ENCODE assay signal across 18 mouse cellular contexts in genomic region chr11:121112091-121112775, GRCm38 (mm10). TPM values are rescaled to one million over a fixed set of nuclear protein-coding genes. Genes with fewer than 3 reads are reported as not detected.
DNase-seq lines count a peak whose midpoint lies in the region; ATAC-seq lines count a peak whose summit lies in the region.
"Had no signal": no experiment of that assay in that cellular context is flagged by ENCODE, and none has a peak within 500 bp of the region (broad histone marks: within the 10 kb centered on the region; RNA-seq: fewer than 3 reads in every experiment).

No protein-coding gene starts in this region.

- no peak overlapping the region for H3K9ac ChIP-seq in kidney, embryonic 16.5 days (replicated peaks; ENCODE audit: low read length)
- H3K9ac ChIP-seq: lung, embryonic 15.5 days had no signal

- no peaks in the 10 kb centered on the region for H3K36me3 ChIP-seq in kidney, embryonic 16.5 days (ENCODE audit: insufficient read depth, low read length)
- H3K36me3 ChIP-seq: forebrain, embryonic 10.5 days; lung, embryonic 15.5 days had no signal

- intact Hi-C loops in heart, postnatal 14 days (cut with DNase I) = loop anchor here (5.0 kb wide), 1 partner anchor 50 kb away; the partner anchor contains the start of gene Sectm1b

- no peak for ATAC-seq in kidney, embryonic 16.5 days (ENCODE audit: low FRiP score, low TSS enrichment)

- WGBS in kidney, embryonic 16.5 days = 79% methylated on average over 5 of the region's 5 CpGs

- no peak overlapping the region for H3K4me3 ChIP-seq in kidney, embryonic 16.5 days (ENCODE audit: low read length)
- H3K4me3 ChIP-seq: forebrain, embryonic 10.5 days; lung, embryonic 15.5 days had no signal

- no peaks in the 10 kb centered on the region for H3K4me1 ChIP-seq in kidney, embryonic 16.5 days (ENCODE audit: insufficient read depth, low read length)
- H3K4me1 ChIP-seq: forebrain, embryonic 10.5 days had no signal

- H3K9me3 ChIP-seq in kidney, embryonic 16.5 days (ENCODE audit: low read length) = no peaks in the 10 kb centered on the region
- H3K9me3 ChIP-seq: forebrain, embryonic 10.5 days; lung, embryonic 15.5 days had no signal

- no peaks in the 10 kb centered on the region for H3K27me3 ChIP-seq in kidney, embryonic 16.5 days (ENCODE audit: insufficient read depth, low read length)
- H3K27me3 ChIP-seq: lung, embryonic 15.5 days had no signal

- DNase-seq in kidney, adult 18-20 months = peak; percentile 31
- peak; percentile 26 for DNase-seq in Muller cell, postnatal 12 days (ENCODE audit: inconsistent ontology term)
- DNase-seq in brain, adult 2 months (ENCODE audit: low read depth, low spot score) = peak; percentile 77
- DNase-seq in cerebellum, postnatal 25 days = peak; percentile 70 to 83
- no peak for DNase-seq in urinary bladder, postnatal 25 days (ENCODE audit: low spot score)
- no peak for DNase-seq in heart, postnatal 14 days
- no peak for DNase-seq in thymus, postnatal 0 days (ENCODE audit: low spot score)
- DNase-seq: gastrocnemius, postnatal 10 days; thymus, adult 18-20 months had no signal

- H3K27ac ChIP-seq in kidney, embryonic 16.5 days (ENCODE audit: low read length) = no peak overlapping the region
- H3K27ac ChIP-seq: forebrain, embryonic 10.5 days; lung, embryonic 15.5 days had no signal

- no peak overlapping the region for H3K4me2 ChIP-seq in kidney, embryonic 16.5 days (replicated peaks; ENCODE audit: low read depth, low read length)
- H3K4me2 ChIP-seq: lung, embryonic 15.5 days had no signal

RNA-seq across cellular contexts. Expression of gene Tex19.2, which starts 6.2 kb away (rescaled TPM):
- not detected in 2 replicates for polyA plus RNA-seq in kidney, embryonic 16.5 days (2015; fragmentation: Nextera tagmentation; extraction: Ambion mirVana)
- not detected for total RNA-seq in heart, postnatal 14 days (2021)
- 0.10 and 0.13 TPM in 2 replicates for polyA plus RNA-seq in thymus, postnatal 0 days (2015; fragmentation: Nextera tagmentation; extraction: Ambion mirVana)
- total RNA-seq: gastrocnemius, postnatal 10 days; layer of hippocampus, postnatal 10 days; megakaryocyte-erythroid progenitor cell, adult 5-6 weeks had no signal
- polyA plus RNA-seq: embryonic facial prominence, embryonic 11.5 days; heart, embryonic 14.5 days; lung, embryonic 15.5 days; small intestine, adult 2 months had no signal

RNA-seq across cellular contexts. Expression of gene Sectm1a, which starts 31.2 kb away (rescaled TPM):
- polyA plus RNA-seq in kidney, embryonic 16.5 days (2015; fragmentation: Nextera tagmentation; extraction: Ambion mirVana) = 0.41 TPM in 1 of 2 replicates, not detected in the other
- not detected for total RNA-seq in heart, postnatal 14 days (2021)
- polyA plus RNA-seq in thymus, postnatal 0 days (2015; fragmentation: Nextera tagmentation; extraction: Ambion mirVana) = 2.5 and 4.1 TPM in 2 replicates
- total RNA-seq: layer of hippocampus, postnatal 10 days; megakaryocyte-erythroid progenitor cell, adult 5-6 weeks had no signal
- polyA plus RNA-seq: embryonic facial prominence, embryonic 11.5 days; forebrain, embryonic 10.5 days; heart, embryonic 14.5 days had no signal

RNA-seq across cellular contexts. Expression of gene Tex19.1, which starts 33.7 kb away (rescaled TPM):
- 0.10 and 0.20 TPM in 2 replicates for polyA plus RNA-seq in kidney, embryonic 16.5 days (2015; fragmentation: Nextera tagmentation; extraction: Ambion mirVana)
- total RNA-seq in heart, postnatal 14 days (2021) = not detected
- polyA plus RNA-seq in thymus, postnatal 0 days (2015; fragmentation: Nextera tagmentation; extraction: Ambion mirVana) = not detected in 2 replicates
- total RNA-seq: layer of hippocampus, postnatal 10 days; megakaryocyte-erythroid progenitor cell, adult 5-6 weeks had no signal
- polyA plus RNA-seq: embryonic facial prominence, embryonic 11.5 days; forebrain, embryonic 10.5 days; heart, embryonic 14.5 days; lung, embryonic 15.5 days; small intestine, adult 2 months had no signal

RNA-seq across cellular contexts. Expression of gene Uts2r, which starts 47.8 kb away (rescaled TPM):
- 0.09 TPM in 1 of 2 replicates, not detected in the other for polyA plus RNA-seq in kidney, embryonic 16.5 days (2015; fragmentation: Nextera tagmentation; extraction: Ambion mirVana)
- total RNA-seq in heart, postnatal 14 days (2021) = under 1 TPM; 0.24 to 0.43 TPM
- polyA plus RNA-seq in thymus, postnatal 0 days (2015; fragmentation: Nextera tagmentation; extraction: Ambion mirVana) = 0.37 and 0.61 TPM in 2 replicates
- total RNA-seq: megakaryocyte-erythroid progenitor cell, adult 5-6 weeks had no signal
- polyA plus RNA-seq: embryonic facial prominence, embryonic 11.5 days; forebrain, embryonic 10.5 days; lung, embryonic 15.5 days; small intestine, adult 2 months had no signal

RNA-seq across cellular contexts. Expression of gene Sectm1b, which starts 48.9 kb away (rescaled TPM):
- polyA plus RNA-seq in kidney, embryonic 16.5 days (2015; fragmentation: Nextera tagmentation; extraction: Ambion mirVana) = 0.10 and 0.21 TPM in 2 replicates
- not detected for total RNA-seq in heart, postnatal 14 days (2021)
- polyA plus RNA-seq in thymus, postnatal 0 days (2015; fragmentation: Nextera tagmentation; extraction: Ambion mirVana) = 0.27 and 0.53 TPM in 2 replicates
- total RNA-seq: gastrocnemius, postnatal 10 days; layer of hippocampus, postnatal 10 days; megakaryocyte-erythroid progenitor cell, adult 5-6 weeks had no signal
- polyA plus RNA-seq: embryonic facial prominence, embryonic 11.5 days; forebrain, embryonic 10.5 days; heart, embryonic 14.5 days; limb, embryonic 14.5 days; lung, embryonic 15.5 days had no signal

Comparison
In these comparisons a context has a peak if more than half of its experiments do, and no peak if none do; other contexts are left out.
1. DNase-seq: peak in kidney, adult 18-20 months (single experiment), Muller cell, postnatal 12 days (single experiment), brain, adult 2 months (single experiment) and cerebellum, postnatal 25 days (2 of 2); none in urinary bladder, postnatal 25 days (single experiment), heart, postnatal 14 days (0 of 2) and thymus, postnatal 0 days (single experiment).